Mouse (Mus musculus): ENCODE results near the gene Amigo3. TPM values are rescaled to one million over a fixed set of nuclear protein-coding genes. Genes with fewer than 3 reads are reported as not detected.

Gene Amigo3
- polyA plus RNA-seq, 1 experiment from 2014 or later, result 2.2 TPM

DNA sequence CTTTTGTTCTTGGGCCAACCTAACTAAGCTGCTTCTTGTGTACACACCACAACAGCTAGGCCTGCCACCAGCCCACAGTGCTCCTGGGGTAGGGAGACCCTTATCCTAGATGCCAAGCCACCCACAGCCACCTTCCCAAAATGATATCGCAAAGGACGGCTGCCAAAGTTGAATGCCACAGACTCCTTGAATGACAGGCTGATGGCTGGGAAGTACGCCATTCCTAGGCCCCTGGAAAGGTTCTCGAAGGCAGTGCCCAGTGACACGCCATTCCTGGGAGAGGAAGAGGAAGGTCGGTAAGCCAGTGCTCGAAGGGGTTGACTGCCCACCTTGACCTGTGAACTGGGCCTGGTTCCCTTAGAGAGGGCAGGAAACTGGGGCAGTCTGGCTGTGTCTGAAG is 16.6 kb downstream of the Amigo3 start:
- Histone ChIP-seq H3K4me3 (no peak overlapping the region), H3K9ac (no peak overlapping the region), H3K36me3 (peaks cover 100% of the 10 kb centered on the region), H3K4me2 (no peak overlapping the region), H3K27me3 (replicated peaks) (no peaks in the 10 kb centered on the region), H3K9me3 (replicated peaks) (no peaks in the 10 kb centered on the region), H3K27ac (no peak overlapping the region), H3K4me1 (peaks cover 51% of the 10 kb centered on the region)
- ATAC-seq, result no peak
- WGBS (ENCODE audit: insufficient replicate concordance), result 87% methylated on average over 7 of the region's 7 CpGs

DNA sequence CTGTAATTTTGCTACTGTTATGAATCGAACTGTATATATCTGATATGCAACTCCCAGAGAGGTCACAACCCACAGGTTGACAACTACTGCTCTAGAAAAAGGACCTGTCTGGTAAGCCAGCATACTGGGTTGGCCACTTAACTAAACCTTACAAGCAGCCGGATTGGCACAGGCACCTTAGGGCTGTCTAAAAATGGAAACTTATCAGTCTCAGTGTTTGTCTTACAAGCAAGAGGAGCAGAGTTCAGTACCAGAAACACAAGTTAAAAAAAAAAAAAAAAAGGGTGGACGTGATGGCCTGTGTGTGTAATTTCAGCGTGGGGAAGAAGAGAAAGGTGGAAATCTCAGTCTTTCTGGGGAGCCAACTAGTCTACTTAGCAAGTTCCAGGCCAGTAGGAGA is 18.8 kb downstream of the Amigo3 start:
- peaks cover 99% of the 10 kb centered on the region for H3K36me3 ChIP-seq
- H3K9me3 ChIP-seq (replicated peaks), result no peaks in the 10 kb centered on the region
- WGBS (ENCODE audit: insufficient replicate concordance), result 86% methylated on average over 4 of the region's 4 CpGs
- H3K4me2 ChIP-seq, result no peak overlapping the region
- no peak overlapping the region for H3K4me3 ChIP-seq
- no peak for ATAC-seq
- H3K9ac ChIP-seq, result no peak overlapping the region
- H3K27ac ChIP-seq, result no peak overlapping the region
- H3K4me1 ChIP-seq, result peaks cover 62% of the 10 kb centered on the region
- H3K27me3 ChIP-seq (replicated peaks), result no peaks in the 10 kb centered on the region

DNA sequence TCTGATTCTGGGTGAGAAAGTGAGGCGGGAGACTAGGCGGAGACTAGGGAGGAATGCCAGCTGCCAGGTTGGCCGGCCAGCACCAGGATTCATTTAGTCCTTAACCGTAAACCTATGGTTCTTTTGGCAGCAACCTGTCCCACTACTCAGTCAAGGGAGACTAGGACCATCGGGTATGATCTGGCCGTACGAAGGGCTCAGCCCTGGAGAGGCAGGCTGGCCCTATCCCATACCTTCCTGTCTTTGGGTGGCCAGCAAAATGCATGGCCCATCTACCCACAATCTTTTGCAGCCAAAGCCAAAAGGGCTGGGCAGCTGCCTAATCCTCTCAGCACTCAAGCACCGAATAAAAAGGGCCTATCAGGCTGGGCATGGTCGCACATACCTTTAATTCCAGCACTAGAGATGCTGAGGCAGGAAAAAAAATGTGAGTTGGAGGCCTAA is 19.5 kb downstream of the Amigo3 start:
- Histone ChIP-seq H3K4me3 (no peak overlapping the region), H3K4me2 (no peak overlapping the region), H3K36me3 (peaks cover 99% of the 10 kb centered on the region), H3K9ac (peak overlapping the region; percentile 22; the same call in 1 of the 2 replicates), H3K4me1 (peaks cover 66% of the 10 kb centered on the region), H3K9me3 (replicated peaks) (no peaks in the 10 kb centered on the region), H3K27ac (no peak overlapping the region), H3K27me3 (replicated peaks) (no peaks in the 10 kb centered on the region)
- WGBS (ENCODE audit: insufficient replicate concordance), result 76% methylated on average over 9 of the region's 9 CpGs
- ATAC-seq, result no peak

DNA sequence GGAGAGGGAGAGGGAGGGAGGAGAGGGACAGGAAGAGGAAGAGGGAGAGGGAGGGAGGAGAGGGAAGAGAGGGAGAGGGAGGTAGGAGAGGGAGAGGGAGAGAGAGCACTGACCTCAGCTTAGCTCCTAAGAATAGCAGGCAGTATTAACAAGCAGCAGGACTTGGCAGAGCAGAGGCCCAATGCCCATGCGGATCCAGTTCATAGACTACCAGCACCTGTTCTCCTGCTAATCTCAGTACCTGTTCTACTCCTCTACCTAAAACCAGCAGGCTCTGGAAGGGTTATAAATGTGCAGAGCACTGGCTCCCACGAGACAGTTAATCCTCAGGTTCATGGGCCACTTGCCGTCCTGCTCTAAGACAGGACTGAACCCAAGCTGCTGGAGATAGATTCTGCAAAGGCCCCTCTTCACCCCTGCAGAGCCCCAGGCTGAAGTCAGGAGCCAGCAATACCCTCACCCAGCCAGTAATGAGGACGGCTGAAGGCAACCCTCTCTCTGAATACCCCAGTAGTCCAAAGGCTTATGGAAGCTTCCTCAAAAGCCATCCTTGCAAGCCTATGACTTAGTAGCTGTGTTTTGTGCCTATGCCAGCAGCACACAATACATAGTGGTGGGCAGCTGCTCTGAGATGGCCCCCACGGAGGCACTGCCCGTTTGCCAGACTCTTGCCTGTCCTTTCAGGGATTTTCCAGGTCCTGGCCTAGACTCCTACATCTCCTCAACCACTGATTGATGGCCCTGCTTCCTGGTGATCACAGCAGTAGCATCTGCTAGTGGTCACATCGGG is 20.4 kb downstream of the Amigo3 start:
- Histone ChIP-seq H3K27ac (0 out of 2 replicates have a peak overlapping the region, but pooled peaks have one; percentile 30), H3K9me3 (replicated peaks) (no peaks in the 10 kb centered on the region), H3K9ac (no peak overlapping the region; the same call in 1 of the 2 replicates), H3K27me3 (replicated peaks) (no peaks in the 10 kb centered on the region), H3K36me3 (peaks cover 95% of the 10 kb centered on the region), H3K4me3 (no peak overlapping the region), H3K4me1 (peaks cover 67% of the 10 kb centered on the region), H3K4me2 (no peak overlapping the region)
- WGBS (ENCODE audit: insufficient replicate concordance), result 74% methylated on average over 7 of the region's 7 CpGs
- ATAC-seq, result no peak

DNA sequence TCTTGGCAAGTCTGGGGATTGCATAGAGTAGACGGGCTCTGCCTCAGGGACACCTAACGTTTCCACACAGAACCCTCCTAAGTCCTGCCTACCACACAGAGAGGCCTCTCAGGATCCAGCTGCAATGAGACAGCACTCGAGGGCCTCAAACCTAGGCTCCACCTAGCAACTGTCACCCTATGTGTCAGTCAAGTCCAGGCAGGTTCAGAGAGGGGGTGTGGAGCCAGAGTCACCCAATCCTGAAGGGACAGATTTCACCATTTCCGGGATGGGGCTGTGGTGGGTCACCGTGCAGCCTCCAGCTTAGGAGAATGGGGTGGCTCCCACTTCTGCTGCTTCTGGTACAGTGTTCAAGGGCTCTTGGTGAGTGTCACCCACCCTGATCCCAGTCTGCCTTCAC is 27.2 kb downstream of the Amigo3 start, which contains the start of gene Mst1:
Gene Mst1 (plus strand): TSS at position 269 of the 400 bp plus-strand sequence.
- Histone ChIP-seq H3K4me1 (peaks cover 95% of the 10 kb centered on the region), H3K4me3 (peak within 1 kb of the TSS; percentile 79), H3K9ac (peak within 1 kb of the TSS; percentile 98), H3K36me3 (peaks cover 59% of the 10 kb centered on the region), H3K27me3 (replicated peaks) (peaks cover 20% of the 10 kb centered on the region), H3K27ac (peak within 1 kb of the TSS; percentile 100), H3K4me2 (peak within 1 kb of the TSS; percentile 83), H3K9me3 (replicated peaks) (no peaks in the 10 kb centered on the region)
- 23% methylated on average over 5 of the region's 5 CpGs for WGBS (ENCODE audit: insufficient replicate concordance)
- peak; percentile 89 for ATAC-seq

DNA sequence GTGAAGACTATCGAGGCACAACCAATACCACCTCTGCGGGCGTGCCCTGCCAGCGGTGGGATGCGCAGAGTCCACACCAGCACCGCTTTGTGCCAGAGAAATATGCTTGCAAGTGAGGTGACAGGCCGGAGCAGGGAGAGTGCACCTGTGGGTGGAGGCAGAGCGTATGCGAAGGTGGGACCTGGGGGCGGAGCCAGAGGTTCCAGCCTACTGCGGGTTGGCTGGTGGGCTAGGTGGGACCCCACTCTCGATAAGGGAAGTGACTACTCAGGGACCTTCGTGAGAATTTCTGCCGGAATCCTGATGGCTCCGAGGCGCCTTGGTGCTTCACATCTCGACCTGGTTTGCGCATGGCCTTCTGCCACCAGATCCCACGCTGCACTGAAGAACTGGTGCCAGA is 29.6 kb downstream of the Amigo3 start:
- peak overlapping the region; percentile 73 for H3K9ac ChIP-seq
- H3K27me3 ChIP-seq (replicated peaks), result peaks cover 20% of the 10 kb centered on the region
- peaks cover 95% of the 10 kb centered on the region for H3K4me1 ChIP-seq
- 8% methylated on average over 19 of the region's 19 CpGs for WGBS (ENCODE audit: insufficient replicate concordance)
- H3K4me2 ChIP-seq, result peak overlapping the region; percentile 83
- no peaks in the 10 kb centered on the region for H3K9me3 ChIP-seq (replicated peaks)
- no peak for ATAC-seq
- peak overlapping the region; percentile 36 for H3K4me3 ChIP-seq
- H3K36me3 ChIP-seq, result peaks cover 59% of the 10 kb centered on the region
- H3K27ac ChIP-seq, result peak overlapping the region; percentile 100

DNA sequence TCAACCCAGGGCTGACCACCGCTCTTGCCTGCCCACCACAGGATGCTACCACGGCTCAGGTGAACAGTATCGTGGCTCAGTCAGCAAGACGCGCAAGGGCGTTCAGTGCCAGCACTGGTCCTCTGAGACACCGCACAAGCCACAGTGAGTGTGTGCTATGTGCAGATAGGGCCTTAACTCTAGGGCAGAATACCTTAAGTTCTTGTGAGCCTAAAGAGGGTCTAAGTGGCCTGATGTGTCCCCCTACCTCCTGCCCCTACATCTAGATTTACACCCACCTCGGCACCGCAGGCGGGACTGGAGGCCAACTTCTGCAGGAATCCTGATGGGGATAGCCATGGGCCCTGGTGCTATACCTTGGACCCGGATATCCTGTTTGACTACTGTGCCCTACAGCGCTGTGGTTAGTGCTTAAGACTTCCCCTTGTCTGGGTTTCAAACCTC is 30.1 kb downstream of the Amigo3 start, which contains the start of gene Rnf123:
Gene Rnf123 (minus strand): TSS at position 359 of the 444 bp plus-strand sequence.
- H3K36me3 ChIP-seq, result peaks cover 60% of the 10 kb centered on the region

DNA sequence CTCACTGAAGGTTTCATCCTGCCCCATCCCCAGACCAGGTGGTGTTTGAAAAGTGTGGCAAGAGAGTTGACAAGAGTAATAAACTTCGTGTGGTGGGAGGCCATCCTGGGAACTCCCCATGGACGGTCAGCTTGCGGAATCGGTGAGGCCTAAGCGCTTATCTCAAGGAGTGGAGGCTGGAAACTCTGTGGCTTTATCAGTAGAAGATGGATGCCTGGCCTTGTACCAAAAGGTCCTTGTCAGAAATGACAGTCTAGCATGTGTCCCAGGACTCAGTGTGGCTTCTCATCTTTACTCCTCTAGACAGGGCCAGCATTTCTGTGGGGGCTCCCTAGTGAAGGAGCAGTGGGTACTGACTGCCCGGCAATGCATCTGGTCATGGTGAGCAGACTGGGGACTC is 30.6 kb downstream of the Amigo3 start:
- Histone ChIP-seq H3K27me3 (replicated peaks) (peaks cover 20% of the 10 kb centered on the region), H3K27ac (peak overlapping the region; percentile 100), H3K4me2 (peak overlapping the region; percentile 83), H3K4me3 (peak overlapping the region; percentile 36), H3K9ac (peak overlapping the region; percentile 73), H3K4me1 (peaks cover 88% of the 10 kb centered on the region), H3K9me3 (replicated peaks) (no peaks in the 10 kb centered on the region), H3K36me3 (peaks cover 65% of the 10 kb centered on the region)
- 34% methylated on average over 6 of the region's 6 CpGs for WGBS (ENCODE audit: insufficient replicate concordance)
- ATAC-seq, result no peak

More for the DNA sequence above, 30.1 kb downstream of the Amigo3 start, which contains the start of gene Rnf123:
- Histone ChIP-seq H3K4me1 (peaks cover 93% of the 10 kb centered on the region), H3K9ac (peak within 1 kb of the TSS; percentile 73), H3K27ac (peak within 1 kb of the TSS; percentile 100), H3K9me3 (replicated peaks) (no peaks in the 10 kb centered on the region), H3K4me2 (peak within 1 kb of the TSS; percentile 83), H3K27me3 (replicated peaks) (peaks cover 20% of the 10 kb centered on the region), H3K4me3 (peak within 1 kb of the TSS; percentile 36)
- WGBS (ENCODE audit: insufficient replicate concordance), result 14% methylated on average over 12 of the region's 12 CpGs
- ATAC-seq, result peak; percentile 33

DNA sequence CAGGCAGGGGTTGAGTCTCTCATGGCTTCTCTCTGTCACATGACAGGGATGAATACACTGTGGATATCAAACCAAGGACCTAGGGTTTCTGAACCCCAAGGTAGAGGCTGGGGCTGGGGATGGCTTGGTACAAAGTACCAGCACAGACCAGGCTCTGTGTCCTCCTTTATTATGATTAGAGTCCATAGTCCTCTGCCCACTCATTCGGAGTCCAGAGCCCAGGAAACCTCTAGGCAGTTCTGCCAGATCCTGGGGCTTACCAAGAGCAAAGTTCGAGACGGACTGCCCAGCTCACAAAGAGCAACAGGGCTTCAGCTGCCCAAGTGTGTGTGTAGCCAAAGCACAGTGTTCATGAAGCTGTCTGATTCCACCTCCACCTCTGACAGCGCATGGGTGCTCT is 32.3 kb downstream of the Amigo3 start:
- Histone ChIP-seq H3K27me3 (replicated peaks) (peaks cover 20% of the 10 kb centered on the region), H3K9me3 (replicated peaks) (no peaks in the 10 kb centered on the region), H3K36me3 (peaks cover 82% of the 10 kb centered on the region), H3K27ac (peak overlapping the region; percentile 100), H3K4me1 (peaks cover 87% of the 10 kb centered on the region), H3K4me2 (peak overlapping the region; percentile 83), H3K9ac (peak overlapping the region; percentile 73), H3K4me3 (no peak overlapping the region)
- WGBS (ENCODE audit: insufficient replicate concordance), result 86% methylated on average over 4 of the region's 4 CpGs
- ATAC-seq, result no peak

DNA sequence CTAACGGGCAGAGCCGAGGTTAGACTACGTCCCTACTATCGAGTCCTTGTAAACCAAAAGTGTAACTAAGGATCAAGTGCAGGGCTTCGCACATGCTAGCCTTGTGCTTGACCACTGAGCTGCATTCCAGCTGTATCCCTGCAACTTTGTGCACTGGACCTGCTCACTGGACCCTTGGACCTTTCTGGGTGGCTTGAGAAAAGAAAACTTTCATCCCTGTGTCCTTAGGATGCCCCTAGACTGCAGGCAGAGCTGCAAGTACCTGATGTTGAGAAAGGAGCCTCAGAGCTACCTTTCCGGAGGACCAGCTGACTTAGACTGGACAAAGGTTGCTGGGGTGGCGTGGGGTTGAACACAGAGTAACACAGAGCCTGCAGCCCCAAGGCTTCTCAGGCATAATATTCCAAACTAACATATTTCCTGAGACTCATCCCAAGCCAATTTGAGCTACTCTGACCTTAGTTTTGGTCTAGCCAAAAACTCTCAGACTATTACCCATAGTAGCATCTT is 37.7 kb downstream of the Amigo3 start:
- Histone ChIP-seq H3K27ac (peak overlapping the region; percentile 49), H3K4me1 (peaks cover 68% of the 10 kb centered on the region), H3K4me2 (no peak overlapping the region), H3K9me3 (replicated peaks) (no peaks in the 10 kb centered on the region), H3K36me3 (peaks cover 74% of the 10 kb centered on the region), H3K4me3 (no peak overlapping the region), H3K9ac (no peak overlapping the region), H3K27me3 (replicated peaks) (no peaks in the 10 kb centered on the region)
- WGBS (ENCODE audit: insufficient replicate concordance), result 96% methylated on average over 7 of the region's 7 CpGs
- no peak for ATAC-seq

DNA sequence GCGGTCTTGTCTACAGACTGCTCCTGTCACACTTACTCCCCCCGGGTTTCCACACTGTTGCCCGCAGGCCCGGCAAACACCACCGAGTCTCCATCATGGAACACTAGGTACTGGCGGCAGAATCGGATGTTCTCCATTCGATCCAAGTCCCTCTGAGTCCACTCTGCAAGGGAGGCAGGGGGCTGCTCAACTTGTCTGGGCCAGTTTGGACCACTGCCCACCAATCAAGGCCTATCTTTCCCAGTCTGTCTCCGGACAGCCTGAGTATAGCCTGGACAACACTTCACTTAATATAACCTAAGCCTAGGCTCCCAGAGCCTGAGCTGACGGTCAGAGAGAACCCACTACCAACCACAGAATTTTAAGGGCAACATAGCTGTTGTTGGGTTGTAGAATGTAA is 40.6 kb downstream of the Amigo3 start:
- peaks cover 75% of the 10 kb centered on the region for H3K4me1 ChIP-seq
- H3K27me3 ChIP-seq (replicated peaks), result no peaks in the 10 kb centered on the region
- no peaks in the 10 kb centered on the region for H3K9me3 ChIP-seq (replicated peaks)
- ATAC-seq, result no peak
- H3K4me3 ChIP-seq, result peak overlapping the region; percentile 93
- H3K27ac ChIP-seq, result peak overlapping the region; percentile 100
- H3K4me2 ChIP-seq, result peak overlapping the region; percentile 92
- peaks cover 58% of the 10 kb centered on the region for H3K36me3 ChIP-seq
- H3K9ac ChIP-seq, result peak overlapping the region; percentile 94
- WGBS (ENCODE audit: insufficient replicate concordance), result 52% methylated on average over 10 of the region's 10 CpGs

Measured in liver, embryonic 12.5 days (tissue).